Mouse (Mus musculus) MEL (cell line): ENCODE data around the gene Hsd11b2.

Source experiments
- CTCF ChIP-seq, 3 experiments: IDR thresholded peaks in 2 of 3; conservative IDR thresholded peaks in 1 of 3; 2 replicates each; pipeline ENCODE4 v1.5.1; 2011 to 2012; ENCODE audit warnings: low read length in 3 of 3, low read depth in 2 of 3, mild to moderate bottlenecking in 2 of 3, improper control_type of control experiment in 1 of 3, inconsistent platforms in 1 of 3, mixed read lengths in 1 of 3, moderate library complexity in 1 of 3; ENCODE audit not compliant: control insufficient read depth in 1 of 3, insufficient read depth in 1 of 3, poor library complexity in 1 of 3, severe bottlenecking in 1 of 3
- EP300 ChIP-seq, 2 experiments: IDR thresholded peaks; 2 replicates each; pipeline ENCODE4 v1.6.1; 2011; ENCODE audit warnings: improper control_type of control experiment in 2 of 2, low read length in 2 of 2, low read depth in 1 of 2, mild to moderate bottlenecking in 1 of 2
- GATA1 ChIP-seq: IDR thresholded peaks from 2 replicates; pipeline ENCODE4 v1.6.1; 2011; ENCODE audit warnings: low read depth, low read length, improper control_type of control experiment
- MAZ ChIP-seq: IDR thresholded peaks from 2 replicates; pipeline ENCODE4 v1.6.1; 2012; ENCODE audit warnings: low read depth, mild to moderate bottlenecking, inconsistent platforms, low read length, improper control_type of control experiment
- MEF2A ChIP-seq: IDR thresholded peaks from 2 replicates; pipeline ENCODE4 v1.6.1; 2014; ENCODE audit warnings: low read depth, mild to moderate bottlenecking, inconsistent platforms, low read length, improper control_type of control experiment; ENCODE audit not compliant: poor library complexity, insufficient replicate concordance, severe bottlenecking; ENCODE audit errors: extremely low read depth
- NRF1 ChIP-seq: IDR thresholded peaks from 2 replicates; pipeline ENCODE4 v1.6.1; 2014; ENCODE audit warnings: low read depth, mild to moderate bottlenecking, inconsistent platforms, low read length, improper control_type of control experiment, moderate library complexity; ENCODE audit not compliant: poor library complexity, insufficient read depth, severe bottlenecking
- POLR2A ChIP-seq, 2 experiments: IDR thresholded peaks; 2 replicates each; pipeline ENCODE4 v1.6.1; 2011 to 2012; ENCODE audit warnings: low read length in 2 of 2, mild to moderate bottlenecking in 2 of 2, control low read depth in 1 of 2, improper control_type of control experiment in 1 of 2, low read depth in 1 of 2, moderate library complexity in 1 of 2; ENCODE audit not compliant: control insufficient read depth in 1 of 2, insufficient read depth in 1 of 2, poor library complexity in 1 of 2
- USF1 ChIP-seq: IDR thresholded peaks from 2 replicates; pipeline ENCODE4 v1.6.1; 2014; ENCODE audit warnings: low read depth, mild to moderate bottlenecking, inconsistent platforms, low read length, improper control_type of control experiment, moderate library complexity

DNA sequence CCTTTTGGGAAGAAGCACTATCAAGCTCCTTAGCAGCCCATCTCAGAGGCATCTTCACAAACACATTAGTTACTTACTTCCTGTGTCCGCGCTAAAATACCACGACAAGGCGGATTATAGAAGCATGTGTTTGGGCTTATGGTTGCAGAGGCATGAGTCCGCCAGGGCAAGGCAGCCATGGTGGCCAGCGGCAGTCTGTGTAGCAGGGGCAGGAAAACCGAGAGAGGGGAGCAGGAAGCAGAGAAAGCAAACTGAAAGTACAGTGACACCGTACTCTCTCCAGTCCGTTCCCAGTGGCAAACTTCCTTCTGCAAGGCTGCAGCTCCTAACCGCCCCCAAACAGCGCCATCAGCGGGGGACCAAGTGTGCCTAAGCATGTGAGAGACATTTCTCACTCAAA lies 18.8 kb upstream of the Hsd11b2 start:
- TF ChIP-seq NRF1 (no peak), POLR2A (IDR thresholded peaks at IDR 0.05; ENCODE audit: control insufficient read depth in 1 of 2, insufficient read depth in 1 of 2, low read depth in 1 of 2, low read length in 2 of 2, poor library complexity in 1 of 2) (peak; percentile 63 to 65), CTCF (IDR thresholded peaks at IDR 0.05 in 2 of 3, conservative IDR thresholded peaks at IDR 0.05 in 1 of 3; ENCODE audit: control insufficient read depth in 1 of 3, insufficient read depth in 1 of 3, low read depth in 2 of 3, low read length in 3 of 3, poor library complexity in 1 of 3, severe bottlenecking in 1 of 3) (peak in 2 of 3 experiments; percentile 24 to 41; a peak in 4 of 6 replicates), MAZ (no peak), GATA1 (no peak), MEF2A (no peak), EP300 (IDR thresholded peaks at IDR 0.05; ENCODE audit: low read depth in 1 of 2, low read length in 2 of 2) (peak; percentile 8 to 27; a peak in 1 of 4 replicates), USF1 (no peak; the same call in 1 of the 2 replicates)
